Mouse (Mus musculus): ENCODE measurements around the gene Prcp. TPM values are rescaled to one million over a fixed set of nuclear protein-coding genes. Genes with fewer than 3 reads are reported as not detected.
"Not testable (repeated sequence)": the region's sequence is repeated elsewhere in the genome, so short reads cannot be mapped to it uniquely, and the experiment has no call there.

Gene Prcp
- polyA plus RNA-seq, 1 experiment from 2014 or later, result 33.6 TPM

DNA sequence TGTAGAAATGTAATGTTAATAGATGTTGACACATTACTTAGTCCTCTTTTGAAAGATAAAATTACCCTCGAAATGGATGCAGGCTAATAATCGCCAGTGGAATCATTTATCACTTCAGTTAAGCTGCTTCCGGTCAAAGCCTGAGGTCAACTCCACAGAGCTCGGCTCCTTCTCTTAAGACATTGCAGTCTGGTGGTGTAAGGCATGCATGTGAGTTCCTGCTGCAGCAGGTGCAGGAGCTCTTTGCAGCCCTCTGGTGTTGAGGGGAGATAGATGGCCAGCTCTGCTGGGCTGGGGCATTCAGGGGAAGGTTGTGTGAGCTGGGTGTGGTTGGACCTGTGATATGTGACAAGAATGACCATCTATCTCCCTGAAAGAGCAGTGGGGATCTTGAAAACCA lies 104.0 kb downstream of the Prcp start:
- DNase-seq (ENCODE audit: low spot score) (no peak), ATAC-seq (replicated peaks; ENCODE audit: low FRiP score) (no peak)
- Histone ChIP-seq H3K27me3 (replicated peaks; ENCODE audit: control insufficient read depth, insufficient read depth, low read length) (no peaks in the 10 kb centered on the region), H3K36me3 (ENCODE audit: control insufficient read depth, insufficient read depth, low read length) (no peaks in the 10 kb centered on the region), H3K4me2 (no peak overlapping the region), H3K9ac (ENCODE audit: low read depth, low read length) (no peak overlapping the region), H3K9me3 (ENCODE audit: control insufficient read depth, low read length) (no peaks in the 10 kb centered on the region), H3K27ac (ENCODE audit: low read depth, low read length) (no peak overlapping the region), H3K4me3 (ENCODE audit: low read depth, low read length) (no peak overlapping the region), H3K4me1 (replicated peaks; ENCODE audit: control insufficient read depth, insufficient read depth, low read length) (no peaks in the 10 kb centered on the region)
- WGBS, result 51% methylated on average over 4 of the region's 4 CpGs

DNA sequence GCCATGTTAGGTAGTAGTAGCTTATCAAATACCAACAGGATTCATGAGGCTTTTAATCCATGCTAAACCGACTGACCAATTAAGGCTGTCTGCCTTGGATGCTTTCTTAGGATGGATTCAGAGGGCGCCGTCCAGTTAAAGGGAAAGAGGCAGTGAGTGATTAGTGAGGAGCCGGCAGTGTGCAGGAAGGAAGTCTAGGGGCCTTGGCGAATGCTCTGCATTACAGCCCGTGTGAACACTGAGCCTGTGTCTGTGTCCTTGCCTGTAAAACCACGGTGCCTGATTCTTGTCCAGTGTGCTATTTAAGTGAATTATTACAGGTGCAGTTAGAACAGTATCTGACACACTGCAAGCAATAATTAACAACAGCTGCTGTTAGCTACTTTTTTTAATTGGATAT lies 104.5 kb downstream of the Prcp start:
- H3K9me3 ChIP-seq (ENCODE audit: control insufficient read depth, low read length); H3K27ac ChIP-seq (ENCODE audit: low read depth, low read length); DNase-seq (ENCODE audit: low spot score); H3K36me3 ChIP-seq (ENCODE audit: control insufficient read depth, insufficient read depth, low read length); H3K4me3 ChIP-seq (ENCODE audit: low read depth, low read length); H3K4me1 ChIP-seq (replicated peaks; ENCODE audit: control insufficient read depth, insufficient read depth, low read length); H3K4me2 ChIP-seq; H3K27me3 ChIP-seq (replicated peaks; ENCODE audit: control insufficient read depth, insufficient read depth, low read length); ATAC-seq (replicated peaks; ENCODE audit: low FRiP score); H3K9ac ChIP-seq (ENCODE audit: low read depth, low read length): not testable (repeated sequence)
- 27% methylated on average over 7 of the region's 7 CpGs for WGBS

DNA sequence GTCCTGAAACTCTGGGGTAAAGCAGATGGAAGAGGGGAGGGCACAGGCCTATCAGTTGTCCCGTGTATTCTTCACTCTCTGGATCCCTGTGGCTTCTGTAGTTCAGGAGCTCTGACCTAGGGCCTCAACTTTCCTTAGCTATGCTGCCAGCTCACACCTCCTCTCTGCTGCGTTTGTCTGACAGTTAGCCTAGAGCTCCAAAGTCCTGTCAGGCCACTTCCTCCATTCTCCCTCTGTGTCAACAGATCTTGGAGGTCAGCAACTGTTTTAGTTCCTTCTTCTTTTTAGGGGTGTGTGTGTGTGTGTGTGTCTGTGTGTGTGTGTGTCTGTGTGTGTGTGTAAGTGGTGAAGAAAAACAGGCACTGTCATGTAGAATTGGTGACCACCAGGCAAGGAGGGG lies 106.5 kb downstream of the Prcp start:
- Histone ChIP-seq H3K4me2 (no peak overlapping the region), H3K9me3 (ENCODE audit: control insufficient read depth, low read length) (no peaks in the 10 kb centered on the region), H3K4me3 (ENCODE audit: low read depth, low read length) (no peak overlapping the region), H3K27ac (ENCODE audit: low read depth, low read length) (no peak overlapping the region), H3K4me1 (replicated peaks; ENCODE audit: control insufficient read depth, insufficient read depth, low read length) (no peaks in the 10 kb centered on the region), H3K9ac (ENCODE audit: low read depth, low read length) (no peak overlapping the region), H3K27me3 (replicated peaks; ENCODE audit: control insufficient read depth, insufficient read depth, low read length) (no peaks in the 10 kb centered on the region), H3K36me3 (ENCODE audit: control insufficient read depth, insufficient read depth, low read length) (no peaks in the 10 kb centered on the region)
- DNase-seq (ENCODE audit: low spot score), result no peak
- no peak; the same call in 1 of the 2 replicates for ATAC-seq (replicated peaks; ENCODE audit: low FRiP score)
- 10% methylated on average over 2 of the region's 2 CpGs for WGBS

DNA sequence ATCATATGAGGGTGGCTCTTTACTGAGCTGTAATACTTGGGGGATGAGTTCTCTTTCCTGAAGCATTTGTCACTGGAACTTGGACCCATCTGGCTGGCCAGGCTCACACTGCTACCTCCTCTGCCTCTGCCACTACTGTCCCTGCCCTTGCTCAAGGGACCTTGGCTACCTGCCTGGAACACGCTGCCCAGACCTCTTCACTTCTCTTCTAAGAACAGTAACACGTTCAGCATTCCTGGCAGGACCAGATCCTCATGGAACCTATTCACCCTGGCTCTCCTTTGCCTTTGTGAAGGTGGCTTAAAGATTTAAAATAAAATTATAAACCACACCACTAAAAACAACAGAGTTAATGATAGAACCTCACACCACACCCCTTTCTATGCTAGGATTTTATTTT lies 107.6 kb downstream of the Prcp start:
- WGBS, result 76% methylated on average over 2 of the region's 2 CpGs
- ATAC-seq (replicated peaks; ENCODE audit: low FRiP score) (no peak), DNase-seq (ENCODE audit: low spot score) (no peak)
- Histone ChIP-seq H3K4me1 (replicated peaks; ENCODE audit: control insufficient read depth, insufficient read depth, low read length) (no peaks in the 10 kb centered on the region), H3K4me2 (no peak overlapping the region), H3K36me3 (ENCODE audit: control insufficient read depth, insufficient read depth, low read length) (no peaks in the 10 kb centered on the region), H3K27ac (ENCODE audit: low read depth, low read length) (no peak overlapping the region), H3K27me3 (replicated peaks; ENCODE audit: control insufficient read depth, insufficient read depth, low read length) (no peaks in the 10 kb centered on the region), H3K9ac (ENCODE audit: low read depth, low read length) (no peak overlapping the region), H3K4me3 (ENCODE audit: low read depth, low read length) (no peak overlapping the region), H3K9me3 (ENCODE audit: control insufficient read depth, low read length) (no peaks in the 10 kb centered on the region)

Other genes with a start within 250 kb of the Prcp start
- 1.3 and 1.7 TPM in 2 replicates for gene Ankrd42, start 237.3 kb upstream of the Prcp start, polyA plus RNA-seq (2014; fragmentation: Nextera tagmentation; extraction: Ambion mirVana)
- gene Pcf11, start 204.5 kb upstream of the Prcp start, polyA plus RNA-seq (2014; fragmentation: Nextera tagmentation; extraction: Ambion mirVana), result 17.6 and 19.2 TPM in 2 replicates
- gene Rab30, start 132.9 kb upstream of the Prcp start, polyA plus RNA-seq (2014; fragmentation: Nextera tagmentation; extraction: Ambion mirVana), result 4.6 and 6.4 TPM in 2 replicates
- 21.2 and 21.9 TPM in 2 replicates for gene Ddias, start 223 bp upstream of the Prcp start, polyA plus RNA-seq (2014; fragmentation: Nextera tagmentation; extraction: Ambion mirVana)
- 2.1 and 2.5 TPM in 2 replicates for gene Fam181b, start 205.4 kb downstream of the Prcp start, polyA plus RNA-seq (2014; fragmentation: Nextera tagmentation; extraction: Ambion mirVana)